Mouse (Mus musculus) layer of hippocampus, adult 8-10 months (tissue): Measurements from ENCODE around the gene Ddx19a. TPM values are rescaled to one million over a fixed set of nuclear protein-coding genes. Genes with fewer than 3 reads are reported as not detected.
A peak's percentile ranks its signal among the peaks of the same experiment; 100 is the strongest.
"Not testable (repeated sequence)": the region's sequence is repeated elsewhere in the genome, so short reads cannot be mapped to it uniquely, and the experiment has no call there.

Source experiments
- DNase-seq, 2 experiments: peaks; one replicate each; pipeline ENCODE4 v3.0.0; 2022; ENCODE audit warnings: low spot score in 2 of 2
- total RNA-seq, 4 experiments: library from RNA; stranded (reverse); gene quantifications; 2 replicates each; pipeline ENCODE4 v1.2.4; 2022

Ddx19a gene
- 10 to 100 TPM; 27.2 to 37.3 (median 31.0) TPM for total RNA-seq

- DNase-seq = peak; percentile 75 to 87
Measured at GRCm38 (mm10) chr8:110997547-110998531, at the start of gene Ddx19a. TSS of gene Ddx19a (minus strand) at chr8:110997800.

- no peak for DNase-seq
Measured at GRCm38 (mm10) chr8:111044003-111044734, 46.6 kb upstream of the Ddx19a start.

GRCm38 (mm10) chr8:111042546-111042945 lies 44.9 kb upstream of the Ddx19a start:
- no peak for DNase-seq

- no peak for DNase-seq
Measured at GRCm38 (mm10) chr8:111036591-111036990, 39.0 kb upstream of the Ddx19a start.

GRCm38 (mm10) chr8:111034276-111034675 lies 36.7 kb upstream of the Ddx19a start:
- DNase-seq = no peak

- peak; percentile 99 to 100 for DNase-seq
Measured at GRCm38 (mm10) chr8:111033482-111034215, 36.0 kb upstream of the Ddx19a start.

- no peak for DNase-seq
Measured at GRCm38 (mm10) chr8:111032916-111033315, 35.3 kb upstream of the Ddx19a start, which contains the start of gene Aars. TSS of gene Aars (plus strand) at chr8:111033144.

GRCm38 (mm10) chr8:111031572-111031971 lies 34.0 kb upstream of the Ddx19a start, which contains the start of gene Ddx19b:
TSS of gene Ddx19b (minus strand) at chr8:111031751.
- DNase-seq = no peak

GRCm38 (mm10) chr8:111030045-111030444 lies 32.4 kb upstream of the Ddx19a start:
- DNase-seq = no peak

- DNase-seq = no peak
Measured at GRCm38 (mm10) chr8:111029589-111029988, 32.0 kb upstream of the Ddx19a start.

GRCm38 (mm10) chr8:111027391-111027937 lies 29.9 kb upstream of the Ddx19a start:
- DNase-seq = peak; percentile 86 to 88

- DNase-seq = not testable (repeated sequence)
Measured at GRCm38 (mm10) chr8:111026609-111027008, 29.0 kb upstream of the Ddx19a start.

- DNase-seq = not testable (repeated sequence)
Measured at GRCm38 (mm10) chr8:111010230-111010991, 12.8 kb upstream of the Ddx19a start.

- no peak for DNase-seq
Measured at GRCm38 (mm10) chr8:110996641-110997430, 764 bp downstream of the Ddx19a start.

- DNase-seq = no peak
Measured at GRCm38 (mm10) chr8:110990017-110990416, 7.6 kb downstream of the Ddx19a start.

GRCm38 (mm10) chr8:110987805-110988744 lies 9.5 kb downstream of the Ddx19a start:
- DNase-seq = no peak

- DNase-seq = no peak
Measured at GRCm38 (mm10) chr8:110981304-110981703, 16.3 kb downstream of the Ddx19a start.

- not testable (repeated sequence) for DNase-seq
Measured at GRCm38 (mm10) chr8:110977987-110978386, 19.6 kb downstream of the Ddx19a start.
